Mouse (Mus musculus) thymus, adult 2 months (tissue): ENCODE data around the gene Snd1.

Source experiments
- CTCF ChIP-seq: fragments of 200-500 bp; IDR thresholded peaks from 2 replicates; pipeline ENCODE4 v1.5.1; 2012; ENCODE audit warnings: mild to moderate bottlenecking, control low read depth, low read length, moderate library complexity, borderline replicate concordance; ENCODE audit not compliant: control insufficient read depth, poor library complexity, insufficient read depth; ENCODE audit errors: extremely low read depth
- POLR2A ChIP-seq: fragments of 200-500 bp; IDR thresholded peaks from 2 replicates; pipeline ENCODE4 v1.6.1; 2012; ENCODE audit warnings: mild to moderate bottlenecking, low read length, control low read depth, moderate library complexity; ENCODE audit not compliant: control insufficient read depth, poor library complexity, insufficient read depth; ENCODE audit errors: extremely low read depth

DNA sequence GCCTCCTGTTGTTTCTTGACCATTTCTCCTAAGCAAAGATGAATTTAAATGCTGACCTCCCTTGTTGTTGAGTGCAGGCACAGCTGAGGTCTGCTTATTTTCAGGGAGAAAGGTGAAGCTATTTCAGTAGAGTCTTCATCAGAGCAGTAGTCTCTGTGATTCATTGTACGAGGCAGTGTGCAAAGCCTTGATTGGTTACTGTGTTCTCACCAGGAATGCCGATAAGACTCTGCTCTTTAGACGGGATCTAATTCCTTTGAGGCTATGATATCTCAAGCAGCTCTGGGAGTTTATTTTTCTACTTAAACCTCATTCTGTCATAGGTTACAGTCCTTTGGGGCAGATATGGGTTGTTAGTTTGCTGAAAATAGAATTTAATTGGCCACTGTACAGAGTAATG, 128.9 kb downstream of the Snd1 start:
- no peak for TF ChIP-seq POLR2A
- no peak for TF ChIP-seq CTCF
